Mouse (Mus musculus) heart, postnatal 0 days (tissue): ENCODE data around the gene Fndc4.

Experiments used
- CTCF ChIP-seq: IDR thresholded peaks from 2 replicates; pipeline ENCODE4 v1.5.1; 2016; ENCODE audit warnings: antibody characterized with exemption, control low read depth, low read depth
- EP300 ChIP-seq: IDR thresholded peaks from 2 replicates; pipeline ENCODE4 v1.6.1; 2016; ENCODE audit warnings: antibody characterized with exemption, low read depth

DNA sequence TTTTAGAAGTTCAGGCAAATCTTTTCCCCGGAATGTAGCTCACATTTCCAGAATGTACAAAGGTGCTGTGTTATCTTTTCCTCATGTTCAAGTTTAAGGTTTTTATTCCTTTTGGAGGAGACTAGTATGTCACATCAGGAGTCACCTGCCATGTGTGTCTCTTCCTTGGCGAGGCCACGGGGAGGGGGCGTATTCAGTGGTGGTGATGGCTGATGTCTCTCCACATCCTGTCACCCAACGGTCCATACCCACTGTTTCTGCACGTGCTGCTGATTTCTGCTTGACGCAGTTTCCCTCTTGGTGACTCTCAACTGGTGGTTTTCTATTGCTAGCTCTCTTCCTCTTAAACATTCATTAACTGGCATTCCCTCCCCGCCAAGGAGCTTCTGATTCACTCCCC is 16.9 kb upstream of the Fndc4 start:
- TF ChIP-seq CTCF, result no peak
- TF ChIP-seq EP300, result no peak
